Mouse (Mus musculus) left cerebral cortex, postnatal 36 days (tissue): ENCODE measurements at regions not wholly inside any gene's neighbourhood (a gene's known extent, or its start where the extent isn't known, plus 50 kb on each side); places are given as distances from the start of the nearest gene placed in this dataset.
"Not testable (repeated sequence)": the region's sequence is repeated elsewhere in the genome, so short reads cannot be mapped to it uniquely, and the experiment has no call there.

ENCODE experiments used
- DNase-seq, 2 experiments: peaks; one replicate each; pipeline ENCODE4 v3.0.0; 2021 to 2022; ENCODE audit warnings: low spot score in 2 of 2, mixed read lengths in 1 of 2
- intact Hi-C: fragments of 180-260 bp; cut with DNase I; formaldehyde crosslinking; loops from one replicate; pipeline ENCODE4 v1.15.1; 2025

DNA sequence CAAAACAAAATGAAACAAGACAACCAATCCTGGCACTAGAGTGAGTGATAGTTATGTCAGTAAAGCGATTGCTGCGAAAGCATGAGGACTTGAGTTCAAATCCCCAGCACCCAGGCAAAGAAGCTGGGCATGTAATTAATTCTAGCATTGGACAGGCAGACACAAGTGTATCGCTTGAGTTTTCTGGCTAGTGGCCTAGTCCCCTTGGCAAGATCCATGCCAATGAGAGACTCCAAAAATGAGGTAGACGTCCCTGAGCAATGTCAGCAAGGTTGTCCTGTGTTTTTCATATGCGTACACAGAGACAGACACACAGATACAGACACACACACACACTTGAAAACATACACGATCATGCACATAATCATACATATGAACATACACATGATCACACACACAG lies 237.3 kb downstream of the Fgf9 start:
- DNase-seq: no peak
- intact Hi-C loops: no loop called here

DNA sequence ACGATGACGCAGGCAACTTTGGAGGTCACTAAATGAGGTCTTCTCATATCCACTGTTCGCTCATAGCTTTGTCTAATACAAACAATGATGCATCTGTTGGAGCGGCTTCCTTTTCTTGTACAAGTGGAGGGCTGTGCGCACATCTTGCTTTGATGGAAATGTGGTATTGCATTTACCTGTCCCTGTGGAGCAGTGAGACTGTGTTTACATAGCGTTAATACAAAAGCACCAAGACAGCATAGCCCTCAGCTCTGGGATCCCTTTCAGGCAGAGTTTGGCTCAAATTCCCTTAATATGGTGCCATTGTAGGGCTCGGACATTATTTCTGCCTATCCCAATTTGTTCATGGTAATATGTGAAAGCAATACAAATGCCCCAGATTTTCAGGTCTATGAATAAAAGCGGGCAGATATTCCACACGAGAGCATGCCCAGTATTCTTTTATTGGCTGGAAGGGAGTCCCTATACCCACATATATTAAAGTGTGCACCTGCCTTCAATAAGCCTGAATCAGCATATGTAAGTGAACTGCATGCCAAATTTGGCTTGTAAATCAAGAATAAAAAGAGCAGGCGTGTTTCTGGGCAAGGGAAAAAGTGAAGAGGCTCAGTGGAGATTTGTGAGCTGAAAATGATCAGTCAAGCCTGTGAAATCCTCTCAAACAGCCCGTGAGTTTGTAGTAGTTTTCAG lies 236.6 kb downstream of the Fgf9 start:
- intact Hi-C loops: no loop called here
- DNase-seq: no peak

DNA sequence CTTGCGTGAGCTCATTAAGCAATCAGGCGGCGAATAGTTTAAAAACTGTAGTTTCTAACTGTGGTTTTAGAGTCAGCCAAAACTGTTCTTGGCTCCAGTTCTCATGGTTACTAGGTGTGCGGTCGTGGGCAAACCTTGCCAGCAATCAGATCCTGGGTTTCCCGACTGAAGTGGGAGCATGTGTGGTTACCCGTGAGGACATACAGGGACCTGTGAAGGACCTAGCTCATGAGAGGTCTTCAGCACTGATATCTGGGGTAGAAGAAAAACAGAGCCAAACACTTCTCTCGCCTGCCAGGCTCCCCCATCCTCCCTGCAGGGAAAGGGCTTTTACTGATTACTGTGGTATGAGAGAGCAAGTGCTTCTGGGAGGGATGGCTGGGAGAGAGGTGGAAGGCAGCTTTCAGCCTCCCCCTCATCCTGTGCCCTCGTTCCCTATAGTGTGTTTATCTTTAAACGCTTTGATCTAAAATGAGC lies 230.1 kb downstream of the Fgf9 start:
- DNase-seq: no peak
- intact Hi-C loops: no loop called here

DNA sequence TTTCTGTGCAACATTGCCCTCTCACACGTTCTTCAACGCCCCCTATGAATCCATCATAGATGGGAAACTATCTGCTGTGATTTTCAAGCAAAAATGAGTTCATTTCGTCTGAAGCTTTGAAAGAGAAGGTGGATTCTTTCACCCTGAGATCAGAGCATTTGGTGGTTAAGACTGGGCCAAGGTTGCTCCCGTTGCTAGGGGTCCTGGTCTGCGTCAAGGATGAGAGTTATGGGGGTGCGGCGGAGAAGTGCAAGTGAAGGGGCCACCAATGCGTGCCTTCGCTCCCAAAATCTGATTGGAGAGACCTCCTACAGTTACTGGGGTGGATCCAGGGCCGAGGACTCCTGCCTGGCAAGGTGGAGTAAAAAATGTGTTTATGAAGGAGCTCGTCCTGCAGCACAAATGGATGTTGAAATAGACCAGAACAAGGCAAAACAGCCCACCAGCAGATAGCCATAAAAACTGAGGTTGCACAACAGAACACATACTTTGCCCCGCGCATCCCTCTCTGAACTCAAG lies 215.7 kb downstream of the Fgf9 start:
- intact Hi-C loops: no loop called here

DNA sequence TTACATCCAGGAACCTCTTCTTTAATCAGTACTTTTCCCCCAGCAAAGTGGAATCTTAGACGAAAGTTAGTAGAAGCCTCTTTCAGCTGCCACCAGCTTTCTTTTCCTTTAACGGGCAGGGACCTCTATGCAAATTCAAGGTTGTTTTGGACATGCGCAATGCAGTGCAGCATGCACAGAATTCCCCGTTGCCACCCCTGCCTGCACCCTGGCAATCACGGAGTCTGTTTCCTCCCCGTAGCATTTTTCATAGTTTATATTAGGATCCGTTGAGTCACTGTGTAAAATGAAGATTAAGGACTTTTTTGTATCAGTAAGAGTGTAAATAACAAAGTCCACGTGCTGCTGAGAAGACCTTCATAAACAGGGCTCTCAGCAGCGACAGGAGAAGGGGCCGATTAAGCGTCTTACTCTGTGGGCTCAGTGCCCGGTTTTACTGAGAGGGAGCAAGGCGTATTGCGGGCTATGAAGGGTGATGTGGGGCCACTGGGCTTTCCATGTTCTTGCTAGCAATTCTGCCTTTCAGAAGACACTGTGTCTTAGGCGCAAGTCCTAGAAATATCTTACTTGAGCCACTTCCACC lies 212.5 kb downstream of the Fgf9 start:
- intact Hi-C loops: no loop called here
- DNase-seq: peak in 1 of 2 experiments; percentile 5

More for the DNA sequence above, 215.7 kb downstream of the Fgf9 start:
- DNase-seq: no peak

DNA sequence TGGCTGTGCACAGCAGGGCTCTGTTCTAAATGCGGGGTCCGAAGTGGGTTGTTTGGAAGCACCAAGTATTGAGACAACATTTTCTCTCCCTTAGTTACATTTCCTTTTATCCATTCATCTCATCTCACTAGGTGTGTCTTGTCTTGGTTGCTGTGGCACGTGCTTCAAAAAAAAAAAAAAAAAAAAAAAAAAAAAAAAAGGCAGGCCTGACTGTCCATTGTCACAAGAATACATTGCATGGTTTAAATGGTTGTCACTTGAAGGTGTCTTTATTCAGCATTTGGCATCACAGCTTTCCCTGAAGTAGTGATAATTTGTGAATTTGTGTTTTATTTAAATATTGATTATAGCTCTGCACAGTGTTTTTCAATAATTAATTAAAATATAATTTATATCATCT lies 211.9 kb downstream of the Fgf9 start:
- DNase-seq: no peak
- intact Hi-C loops: no loop called here

DNA sequence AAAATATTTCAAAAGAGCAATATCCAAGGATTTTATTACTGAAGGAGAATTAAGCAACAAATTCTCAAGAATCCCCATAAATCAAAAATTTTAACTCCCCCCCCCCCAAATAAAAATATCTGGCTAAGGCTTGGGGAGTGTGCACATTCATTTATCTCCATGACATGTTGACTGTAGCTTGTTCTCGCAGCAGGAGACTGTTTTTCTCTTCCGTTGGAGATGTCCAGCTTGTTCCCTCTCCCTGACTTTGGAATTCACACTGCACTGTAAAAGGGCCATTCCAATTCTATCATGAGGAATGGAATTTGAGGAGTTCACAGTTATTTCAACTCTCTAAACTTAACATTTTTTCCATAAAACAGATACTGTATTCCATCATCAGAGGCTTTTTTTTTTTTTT lies 204.1 kb downstream of the Fgf9 start:
- DNase-seq, intact Hi-C loops: not testable (repeated sequence)

DNA sequence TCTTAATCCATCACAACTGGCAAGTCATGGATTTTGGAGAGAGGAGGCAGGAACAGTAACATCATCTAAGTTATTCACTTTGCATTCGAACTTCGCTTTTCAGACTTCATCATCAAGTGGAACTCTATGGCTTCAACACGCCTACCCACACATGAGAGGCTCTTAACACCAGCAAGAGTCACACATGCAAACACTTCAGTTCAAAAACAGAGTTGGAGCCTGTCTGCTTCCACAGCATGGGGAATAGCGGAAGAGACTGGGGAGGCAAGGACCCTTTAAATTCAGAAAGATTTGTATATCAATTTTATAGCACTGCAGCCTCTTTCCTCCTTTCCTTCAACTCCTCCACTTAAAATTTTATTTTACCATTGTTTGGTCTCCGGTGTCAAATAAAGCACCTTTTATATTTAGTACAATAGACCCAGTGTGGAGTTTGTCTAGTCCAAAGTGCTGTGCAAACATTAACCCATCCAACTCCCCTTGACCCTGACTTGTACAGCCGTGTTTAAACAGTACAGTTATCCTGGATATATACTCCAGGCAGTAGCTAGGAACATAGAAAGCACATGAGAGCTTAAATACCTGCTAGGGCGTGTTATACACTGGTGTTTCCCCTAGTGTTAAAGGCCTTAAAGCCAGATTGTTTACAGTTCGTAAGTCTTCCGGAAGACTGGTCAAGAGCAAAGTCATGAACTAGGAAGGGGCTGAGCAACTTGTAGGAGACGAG lies 203.5 kb downstream of the Fgf9 start:
- intact Hi-C loops: no loop called here
- DNase-seq: no peak

DNA sequence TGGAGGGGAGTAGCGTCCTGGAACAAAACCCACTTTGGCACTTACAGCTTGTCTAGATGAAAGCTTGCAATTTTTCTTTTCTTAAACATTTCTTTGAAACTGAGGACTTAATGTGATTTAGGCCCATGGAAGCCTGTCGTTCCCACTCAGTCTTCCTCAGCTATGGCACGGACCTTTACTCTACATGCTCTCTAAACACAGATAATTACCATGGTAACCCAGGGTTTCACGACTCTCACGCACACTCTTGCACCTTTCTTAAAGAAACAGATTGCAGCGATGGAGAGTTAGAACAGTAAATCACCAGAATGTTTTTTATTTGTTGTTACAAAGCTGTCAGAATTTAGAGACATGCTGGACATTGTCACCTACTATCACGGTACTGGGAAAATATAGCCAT lies 195.0 kb downstream of the Fgf9 start:
- intact Hi-C loops: no loop called here
- DNase-seq: no peak

DNA sequence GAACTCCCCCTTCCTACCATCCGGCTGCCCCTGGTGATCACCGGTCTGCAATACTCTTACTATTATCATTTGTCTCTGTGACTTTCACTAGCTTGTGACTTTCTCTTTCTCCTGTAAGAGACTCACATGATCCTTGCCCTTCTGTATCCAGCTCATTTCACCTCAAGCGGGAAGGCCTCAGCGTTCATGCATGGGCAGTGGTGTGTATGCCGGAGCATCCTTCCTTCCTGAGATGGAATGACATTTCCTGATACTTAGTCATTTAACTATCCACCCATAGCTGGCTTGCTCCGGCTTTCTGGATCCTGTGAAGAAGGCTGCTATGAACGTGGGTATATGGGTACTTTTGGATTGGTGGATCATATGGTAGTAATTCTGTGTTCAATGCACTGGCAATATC lies 194.1 kb downstream of the Fgf9 start:
- intact Hi-C loops: no loop called here
- DNase-seq: no peak

DNA sequence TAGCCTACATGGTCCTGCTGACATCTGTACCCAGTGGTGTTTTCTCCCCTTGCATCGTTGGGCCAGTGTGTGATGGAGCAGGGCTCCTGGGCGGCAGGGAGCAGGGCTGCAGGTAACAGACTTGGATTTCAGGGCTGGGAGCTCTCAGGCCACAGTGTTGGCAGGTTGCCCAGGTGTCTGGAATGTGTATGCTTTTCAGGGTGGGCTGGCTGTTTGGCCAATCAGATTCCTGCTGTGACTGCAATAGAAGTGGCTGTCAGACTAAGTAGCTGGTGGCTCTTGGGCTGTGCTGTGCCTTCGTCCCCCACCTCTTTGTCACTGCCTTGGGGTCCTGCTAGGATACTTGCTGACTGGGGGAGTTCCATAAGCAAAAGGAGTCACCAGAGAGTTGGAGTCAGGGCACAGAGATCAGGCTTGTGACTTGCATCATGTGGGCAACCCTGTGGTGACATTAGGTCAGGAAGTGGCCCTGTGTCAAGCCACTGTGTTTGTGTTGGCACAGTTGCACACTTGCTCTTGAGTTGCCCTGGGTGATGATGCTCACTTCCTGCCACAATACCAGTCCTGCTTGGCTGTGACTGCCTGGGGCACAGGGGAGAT lies 183.1 kb downstream of the Fgf9 start:
- intact Hi-C loops: no loop called here
- DNase-seq: no peak

DNA sequence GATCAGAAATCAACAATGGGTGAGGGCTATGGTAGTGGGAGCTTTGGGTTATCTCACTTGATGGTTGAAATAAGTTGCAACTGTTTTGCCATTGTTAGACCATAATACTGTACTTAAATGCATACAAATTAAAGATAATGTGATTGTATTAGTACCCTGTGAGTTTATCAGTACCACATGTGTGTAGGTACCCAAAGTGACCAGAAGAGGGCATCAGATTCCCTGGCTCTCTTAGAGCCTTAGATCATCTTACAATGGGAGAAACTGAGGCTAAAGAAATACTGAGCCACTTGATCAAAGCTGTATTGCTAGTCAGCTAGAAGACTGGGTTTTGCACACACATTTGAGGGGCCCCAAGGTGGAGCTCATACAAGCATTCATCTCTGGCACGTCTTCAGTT lies 155.5 kb downstream of the Fgf9 start:
- no peak for DNase-seq

DNA sequence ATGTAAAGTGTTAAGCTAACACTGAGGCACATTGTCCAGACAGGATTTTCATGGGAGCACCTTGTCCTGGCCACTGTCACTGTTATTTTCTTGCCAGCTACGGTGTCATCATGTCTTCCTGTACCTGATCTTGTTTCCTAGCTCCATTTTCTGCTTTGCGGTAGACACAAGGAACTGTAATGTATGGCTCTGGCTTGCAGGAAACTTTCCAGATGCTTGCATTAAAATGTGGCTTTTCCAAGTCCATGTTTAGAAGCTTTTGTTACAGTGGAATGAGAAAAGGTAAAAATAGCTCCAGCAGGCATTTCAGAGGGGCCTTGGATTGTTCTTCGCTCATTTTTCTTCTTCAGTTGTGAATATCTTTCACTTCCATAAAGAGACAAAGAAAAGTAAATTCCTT lies 154.1 kb downstream of the Fgf9 start:
- intact Hi-C loops: no loop called here
- no peak for DNase-seq

More for the DNA sequence above, 155.5 kb downstream of the Fgf9 start:
- intact Hi-C loops: no loop called here

DNA sequence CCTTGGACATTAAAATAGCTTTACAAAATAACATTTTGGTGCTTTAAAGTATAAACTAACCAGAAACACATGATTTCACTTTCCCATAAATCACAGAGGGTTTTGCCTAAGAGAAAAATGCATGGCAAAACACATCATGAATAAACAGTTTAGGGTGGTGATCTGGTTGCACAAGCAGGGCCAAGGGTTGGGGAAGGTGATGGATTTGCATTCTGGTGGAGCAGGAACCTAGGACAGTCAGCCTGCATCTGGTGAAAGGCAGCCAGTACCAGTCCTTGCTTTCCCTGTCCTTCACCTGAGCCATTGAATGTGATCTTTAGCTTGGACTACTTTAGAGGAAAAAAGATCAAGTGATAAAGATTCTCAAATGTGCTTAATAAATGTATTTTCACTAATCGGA lies 138.1 kb downstream of the Fgf9 start:
- intact Hi-C loops: no loop called here
- DNase-seq: no peak

DNA sequence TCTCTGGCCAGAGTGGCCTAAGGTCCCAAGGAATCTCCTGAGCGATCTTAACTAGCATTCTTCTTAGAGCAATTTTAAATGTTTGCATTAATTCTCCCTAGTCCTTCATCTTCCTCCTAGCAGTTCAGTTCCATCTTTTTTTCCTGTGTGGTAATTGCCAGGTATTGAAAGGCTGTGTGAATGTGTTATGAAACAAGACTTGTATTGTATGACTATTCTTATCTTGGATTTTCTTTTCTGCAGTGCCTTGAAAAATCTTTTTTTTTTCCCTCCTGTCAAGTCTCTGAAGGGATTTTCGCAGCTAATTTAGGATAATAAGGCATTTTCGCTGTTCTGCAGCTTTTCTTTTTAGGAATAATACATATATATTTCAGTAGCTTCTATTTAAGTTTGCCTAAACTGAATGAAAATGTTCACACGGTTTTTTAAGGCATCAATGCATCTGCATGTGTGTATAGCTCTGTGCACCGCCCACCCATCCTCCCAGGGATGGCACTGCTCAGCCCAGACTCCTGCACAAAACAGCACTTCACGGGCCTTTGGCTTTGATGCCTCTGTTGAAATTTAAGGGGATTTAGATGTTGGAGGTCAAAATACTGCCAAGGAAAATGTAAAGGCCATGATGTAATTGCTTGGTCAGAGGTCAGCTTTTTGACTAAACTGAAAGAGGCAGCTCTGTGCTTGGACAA lies 132.4 kb downstream of the Fgf9 start:
- intact Hi-C loops: loop anchor here (2.0 kb wide), 1 partner anchor 126 kb away; no protein-coding TSS in a partner anchor
- peak; percentile 42 to 43 for DNase-seq

DNA sequence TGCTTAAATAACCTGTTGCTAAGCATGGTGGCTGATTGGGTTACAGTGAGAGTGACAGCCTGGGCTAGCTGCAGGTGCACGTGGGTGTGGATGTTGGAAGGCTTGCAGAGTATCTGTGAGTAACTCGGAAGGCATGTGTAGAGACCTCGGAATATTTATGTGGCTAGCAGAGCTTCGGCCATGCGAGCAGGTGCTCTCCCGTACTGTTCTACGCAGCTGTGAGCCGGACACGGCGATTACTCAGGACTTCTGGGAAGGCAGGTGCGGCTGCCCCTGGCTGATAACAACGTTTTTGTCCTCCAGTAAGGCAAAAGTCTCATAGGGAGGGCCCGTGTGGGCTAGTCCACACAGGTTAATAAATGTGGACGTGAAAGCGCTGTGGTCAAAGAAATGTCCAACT lies 119.6 kb downstream of the Fgf9 start:
- intact Hi-C loops: no loop called here
- no peak for DNase-seq

DNA sequence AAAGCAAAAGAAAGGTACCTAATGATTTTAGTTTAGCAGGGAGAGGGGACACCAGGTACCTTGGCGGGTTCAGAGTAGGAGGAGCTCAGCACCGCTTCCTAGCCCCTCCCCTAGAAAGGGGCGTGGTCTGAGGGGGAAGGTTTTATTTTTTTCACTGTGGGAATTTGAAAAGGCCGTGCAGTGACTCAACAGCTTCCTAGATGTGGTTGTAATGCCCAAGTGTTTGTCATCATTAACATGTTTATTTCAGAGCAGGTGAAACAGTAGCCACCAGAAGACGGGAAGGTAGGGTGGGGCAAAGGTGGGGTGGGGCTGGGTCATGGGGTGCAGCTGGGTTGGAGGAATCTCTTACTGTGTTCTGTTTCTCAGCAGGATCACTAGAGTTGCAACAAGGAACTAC lies 112.5 kb downstream of the Fgf9 start:
- no peak for DNase-seq
- intact Hi-C loops: no loop called here

DNA sequence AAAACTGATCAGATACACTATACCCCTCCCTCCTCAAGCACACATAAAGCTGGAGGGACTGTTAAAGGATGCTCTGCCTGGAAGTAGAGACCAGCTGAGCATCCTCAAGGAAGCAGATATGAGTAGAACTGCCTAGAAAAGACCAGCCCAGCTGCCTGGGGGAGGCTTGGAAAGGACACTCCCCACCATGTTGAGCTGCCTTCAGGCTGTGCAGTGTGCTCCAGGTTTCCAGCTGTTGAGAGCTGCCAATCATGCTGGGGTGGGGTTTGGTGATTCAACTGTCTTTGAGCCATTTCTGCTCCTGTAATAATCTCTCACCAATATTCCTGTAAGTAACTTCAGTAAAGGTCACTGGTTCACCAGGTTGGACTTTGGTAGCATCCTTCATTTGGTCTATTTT lies 110.4 kb downstream of the Fgf9 start:
- intact Hi-C loops: no loop called here
- no peak for DNase-seq

DNA sequence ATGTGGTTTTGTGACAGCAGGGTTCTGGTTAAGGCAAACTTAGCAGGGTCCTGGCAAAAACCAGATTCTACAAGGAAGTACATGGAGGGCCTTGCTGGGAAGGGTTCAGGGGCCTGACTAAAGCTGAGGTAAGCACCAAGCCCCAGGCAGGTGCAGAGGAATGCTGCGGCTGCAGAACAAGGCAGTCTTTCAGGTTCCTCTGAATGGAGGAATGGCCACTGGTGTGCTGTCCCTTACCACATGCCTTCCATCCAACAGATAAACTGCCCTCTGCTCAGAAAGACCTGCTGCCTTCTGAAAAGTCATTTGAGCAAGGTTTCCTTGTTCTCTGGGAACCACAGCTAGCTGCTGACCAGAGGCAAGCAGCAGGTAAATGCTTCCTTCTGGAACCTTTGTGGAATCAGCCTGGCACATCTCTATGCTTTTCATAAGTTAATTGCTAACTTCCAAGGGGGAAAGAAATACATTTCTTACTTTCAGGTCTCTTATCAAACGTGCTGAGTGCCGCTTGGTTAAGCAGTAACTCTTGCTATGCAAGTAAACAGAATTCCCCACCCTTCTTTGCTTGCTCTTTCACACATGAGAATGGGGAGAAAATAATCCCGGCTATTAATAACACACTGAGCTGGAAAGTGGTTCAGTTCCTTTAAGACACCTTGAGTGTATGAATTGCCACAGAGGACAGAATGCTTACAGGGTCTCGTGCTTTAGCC lies 105.5 kb downstream of the Fgf9 start:
- no peak for DNase-seq
- intact Hi-C loops: no loop called here
